15 mouse cellular contexts compared by ENCODE assay signal in the genomic region with DNA sequence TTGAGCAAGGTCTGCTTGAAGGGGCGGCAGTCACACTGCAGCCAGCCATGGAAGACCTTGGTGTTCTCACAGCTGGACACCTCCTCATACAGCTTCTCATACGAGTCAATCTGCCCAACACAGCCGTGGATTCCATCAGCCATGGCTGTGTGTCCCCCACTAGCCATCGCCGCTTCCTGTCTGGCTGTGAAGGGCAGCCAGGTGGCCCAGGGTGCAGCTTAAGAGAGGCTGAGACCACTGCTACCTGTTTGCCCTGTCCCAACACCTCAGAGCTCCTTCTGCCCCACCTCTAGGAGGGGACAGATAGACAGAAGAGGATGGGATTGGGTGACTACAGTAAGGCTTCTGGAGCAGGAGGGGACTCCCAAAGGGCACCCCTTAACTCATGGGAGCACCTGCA. TPM values are rescaled to one million over a fixed set of nuclear protein-coding genes. Genes with fewer than 3 reads are reported as not detected.
A peak's percentile ranks its signal among the peaks of the same experiment; 100 is the strongest.
DNase-seq lines count a peak whose midpoint lies in the region; ATAC-seq and TF ChIP-seq lines count a peak whose summit lies in the region.
"Had no signal": no experiment of that assay in that cellular context is flagged by ENCODE, and none has a peak within 500 bp of the region (broad histone marks: within the 10 kb centered on the region; RNA-seq: fewer than 3 reads in every experiment).

No protein-coding gene starts in this region.

- no peaks in the 10 kb centered on the region for H3K36me3 ChIP-seq in kidney, adult 2 months (ENCODE audit: control insufficient read depth, insufficient read depth, low read length)
- H3K36me3 ChIP-seq in kidney, embryonic 15.5 days: no peaks in the 10 kb centered on the region
- H3K36me3 ChIP-seq in midbrain, embryonic 13.5 days: no peaks in the 10 kb centered on the region
- no peaks in the 10 kb centered on the region for H3K36me3 ChIP-seq in midbrain, embryonic 14.5 days (ENCODE audit: control insufficient read depth, insufficient read depth, low read length)
- H3K36me3 ChIP-seq in splenic B cell, adult 2 months (ENCODE audit: control insufficient read depth, insufficient read depth, low read length, poor library complexity, severe bottlenecking): no peaks in the 10 kb centered on the region
- H3K36me3 ChIP-seq: forebrain, embryonic 12.5 days; heart, embryonic 13.5 days; limb, embryonic 15.5 days; liver, embryonic 15.5 days had no signal

- TF ChIP-seq CTCF in kidney, adult 2 months (conservative IDR thresholded peaks at IDR 0.05; ENCODE audit: insufficient read depth, insufficient read length, low read depth, low read length): no peak

- no peak overlapping the region for H3K27ac ChIP-seq in kidney, adult 2 months (ENCODE audit: insufficient read depth, low read depth, low read length)
- H3K27ac ChIP-seq in kidney, embryonic 15.5 days: no peak overlapping the region
- no peak overlapping the region for H3K27ac ChIP-seq in midbrain, embryonic 13.5 days
- no peak overlapping the region for H3K27ac ChIP-seq in midbrain, embryonic 14.5 days (replicated peaks; ENCODE audit: low read depth, low read length)
- H3K27ac ChIP-seq: forebrain, embryonic 12.5 days; heart, embryonic 13.5 days; hindbrain, postnatal 0 days; kidney, postnatal 0 days; limb, embryonic 15.5 days; liver, embryonic 15.5 days had no signal

- no peak overlapping the region for H3K9ac ChIP-seq in kidney, embryonic 15.5 days
- no peak overlapping the region for H3K9ac ChIP-seq in midbrain, embryonic 13.5 days (replicated peaks)
- no peak overlapping the region for H3K9ac ChIP-seq in midbrain, embryonic 14.5 days (replicated peaks; ENCODE audit: low read length)
- H3K9ac ChIP-seq: forebrain, embryonic 12.5 days; heart, embryonic 13.5 days; limb, embryonic 15.5 days; liver, embryonic 15.5 days had no signal

- H3K9me3 ChIP-seq in kidney, embryonic 15.5 days (replicated peaks): no peaks in the 10 kb centered on the region
- H3K9me3 ChIP-seq in midbrain, embryonic 13.5 days: no peaks in the 10 kb centered on the region
- no peaks in the 10 kb centered on the region for H3K9me3 ChIP-seq in midbrain, embryonic 14.5 days (ENCODE audit: control insufficient read depth, low read length)
- H3K9me3 ChIP-seq: forebrain, embryonic 12.5 days; heart, embryonic 13.5 days; limb, embryonic 15.5 days; liver, embryonic 15.5 days; megakaryocyte, embryonic 14.5 days had no signal

- no peaks in the 10 kb centered on the region for H3K27me3 ChIP-seq in kidney, adult 2 months (replicated peaks; ENCODE audit: control insufficient read depth, insufficient read depth, low read length)
- H3K27me3 ChIP-seq in kidney, embryonic 15.5 days: no peaks in the 10 kb centered on the region
- H3K27me3 ChIP-seq in midbrain, embryonic 13.5 days: no peaks in the 10 kb centered on the region
- H3K27me3 ChIP-seq in midbrain, embryonic 14.5 days (ENCODE audit: control insufficient read depth, insufficient read depth, low read length): no peaks in the 10 kb centered on the region
- H3K27me3 ChIP-seq in splenic B cell, adult 2 months (ENCODE audit: control insufficient read depth, insufficient read depth, low read length, poor library complexity, severe bottlenecking): no peaks in the 10 kb centered on the region
- H3K27me3 ChIP-seq: forebrain, embryonic 12.5 days; liver, embryonic 15.5 days had no signal

- no peak overlapping the region for H3K4me3 ChIP-seq in kidney, adult 2 months (ENCODE audit: insufficient read depth, low read depth, low read length)
- H3K4me3 ChIP-seq in kidney, embryonic 15.5 days (replicated peaks): no peak overlapping the region
- H3K4me3 ChIP-seq in midbrain, embryonic 13.5 days (replicated peaks): no peak overlapping the region
- H3K4me3 ChIP-seq in midbrain, embryonic 14.5 days (replicated peaks; ENCODE audit: low read depth, low read length): no peak overlapping the region
- H3K4me3 ChIP-seq: erythroblast, embryonic 14.5 days; forebrain, embryonic 12.5 days; heart, embryonic 13.5 days; limb, embryonic 15.5 days; liver, embryonic 15.5 days had no signal

- no peak overlapping the region for H3K4me2 ChIP-seq in kidney, embryonic 15.5 days
- H3K4me2 ChIP-seq in midbrain, embryonic 13.5 days (replicated peaks): no peak overlapping the region
- H3K4me2 ChIP-seq in midbrain, embryonic 14.5 days (ENCODE audit: low read length): no peak overlapping the region
- H3K4me2 ChIP-seq: forebrain, embryonic 12.5 days; heart, embryonic 13.5 days; limb, embryonic 15.5 days; liver, embryonic 15.5 days had no signal

- 90% methylated on average over 5 of the region's 5 CpGs for WGBS in kidney, adult 2 months
- 87% methylated on average over 5 of the region's 5 CpGs for WGBS in kidney, embryonic 15.5 days
- WGBS in midbrain, embryonic 13.5 days: 86% methylated on average over 5 of the region's 5 CpGs
- 86% methylated on average over 5 of the region's 5 CpGs for WGBS in midbrain, embryonic 14.5 days

- no peak for TF ChIP-seq POLR2A in kidney, adult 2 months (IDR thresholded peaks at IDR 0.05; ENCODE audit: low read depth, low read length)

- H3K4me1 ChIP-seq in kidney, adult 2 months (ENCODE audit: control insufficient read depth, insufficient read depth, low read length): no peaks in the 10 kb centered on the region
- H3K4me1 ChIP-seq in kidney, embryonic 15.5 days: peaks cover 6% of the 10 kb centered on the region; the same call in 1 of the 2 replicates
- H3K4me1 ChIP-seq in midbrain, embryonic 13.5 days (replicated peaks): 0 out of 2 replicates have a peak, but pooled peaks cover 2% of the 10 kb centered on the region
- no peaks in the 10 kb centered on the region for H3K4me1 ChIP-seq in midbrain, embryonic 14.5 days (ENCODE audit: control insufficient read depth, insufficient read depth, low read length)
- H3K4me1 ChIP-seq: forebrain, embryonic 12.5 days; liver, embryonic 15.5 days had no signal

- ATAC-seq in kidney, embryonic 15.5 days (replicated peaks; ENCODE audit: low FRiP score): no peak
- peak; percentile 31 for ATAC-seq in midbrain, embryonic 13.5 days
- ATAC-seq in midbrain, embryonic 14.5 days (ENCODE audit: low FRiP score, low TSS enrichment): no peak

- peak; percentile 2 for DNase-seq in kidney, adult 2 months
- DNase-seq in midbrain, embryonic 14.5 days: no peak
- peak; percentile 17 to 23 for DNase-seq in B cell, adult 2 months
- peak; percentile 13 for DNase-seq in splenic B cell, adult 2 months (ENCODE audit: low read depth, low spot score)
- no peak for DNase-seq in Muller cell, postnatal 12 days (ENCODE audit: inconsistent ontology term)

RNA-seq across cellular contexts. Expression of a gene that starts 27.1 kb away (rescaled TPM):
- polyA plus RNA-seq in kidney, adult 2 months (2012; rRNA removed): 0.08 and 0.19 TPM in 2 replicates
- 0.17 and 0.22 TPM in 2 replicates for polyA plus RNA-seq in kidney, embryonic 15.5 days (2015; fragmentation: Nextera tagmentation; extraction: Ambion mirVana)
- polyA plus RNA-seq in midbrain, embryonic 13.5 days (2015; fragmentation: Nextera tagmentation; extraction: Ambion mirVana): 0.19 and 0.34 TPM in 2 replicates
- 0.20 and 0.30 TPM in 2 replicates for polyA plus RNA-seq in midbrain, embryonic 14.5 days (2014; fragmentation: Nextera tagmentation; extraction: Ambion mirVana)
- polyA plus RNA-seq: erythroblast, embryonic 14.5 days had no signal

Comparison
In these comparisons a context has a peak if more than half of its experiments do, and no peak if none do; other contexts are left out.
1. DNase-seq: peak in kidney, adult 2 months (single experiment), B cell, adult 2 months (2 of 2) and splenic B cell, adult 2 months (single experiment); none in midbrain, embryonic 14.5 days (single experiment) and Muller cell, postnatal 12 days (single experiment).